Mouse (Mus musculus) thymus, adult 2 months (tissue): Measurements from ENCODE around the gene Btbd8.

Experiments
- CTCF ChIP-seq: fragments of 200-500 bp; IDR thresholded peaks from 2 replicates; pipeline ENCODE4 v1.5.1; 2012; ENCODE audit warnings: mild to moderate bottlenecking, control low read depth, low read length, moderate library complexity, borderline replicate concordance; ENCODE audit not compliant: control insufficient read depth, poor library complexity, insufficient read depth; ENCODE audit errors: extremely low read depth
- POLR2A ChIP-seq: fragments of 200-500 bp; IDR thresholded peaks from 2 replicates; pipeline ENCODE4 v1.6.1; 2012; ENCODE audit warnings: mild to moderate bottlenecking, low read length, control low read depth, moderate library complexity; ENCODE audit not compliant: control insufficient read depth, poor library complexity, insufficient read depth; ENCODE audit errors: extremely low read depth

- TF ChIP-seq CTCF, result no peak
- TF ChIP-seq POLR2A, result no peak
These were observed 3.8 kb upstream of the Btbd8 start for GRCm38 (mm10) chr5:107434001-107434400.
